Mouse (Mus musculus) ovary, postnatal 36 days (tissue): ENCODE data around the gene Ptpn3.

Experiments
- DNase-seq: peaks from one replicate; pipeline ENCODE4 v3.0.0; 2022; ENCODE audit warnings: low spot score, mixed read lengths

Ptpn3 gene

GRCm38 (mm10) chr4:57301410-57302313 lies at the start of gene Ptpn3:
TSS of gene Ptpn3 (minus strand) at chr4:57301837.
- DNase-seq = peak; percentile 87

GRCm38 (mm10) chr4:57350541-57350940 lies 48.9 kb upstream of the Ptpn3 start:
- no peak for DNase-seq

- no peak for DNase-seq
Measured at GRCm38 (mm10) chr4:57343996-57344395, 42.4 kb upstream of the Ptpn3 start.

- DNase-seq = no peak
Measured at GRCm38 (mm10) chr4:57338923-57339322, 37.3 kb upstream of the Ptpn3 start.

GRCm38 (mm10) chr4:57338061-57338460 lies 36.4 kb upstream of the Ptpn3 start:
- no peak for DNase-seq

GRCm38 (mm10) chr4:57335000-57335666 lies 33.5 kb upstream of the Ptpn3 start:
- DNase-seq = no peak

- DNase-seq = no peak
Measured at GRCm38 (mm10) chr4:57333926-57334548, 32.4 kb upstream of the Ptpn3 start.

GRCm38 (mm10) chr4:57332511-57332910 lies 30.9 kb upstream of the Ptpn3 start:
- peak; percentile 39 for DNase-seq

- DNase-seq = peak; percentile 32
Measured at GRCm38 (mm10) chr4:57320606-57321327, 19.1 kb upstream of the Ptpn3 start.

- peak; percentile 37 for DNase-seq
Measured at GRCm38 (mm10) chr4:57318525-57319212, 17.0 kb upstream of the Ptpn3 start.

- no peak for DNase-seq
Measured at GRCm38 (mm10) chr4:57312256-57313166, 10.9 kb upstream of the Ptpn3 start.

GRCm38 (mm10) chr4:57311750-57312149 lies 10.1 kb upstream of the Ptpn3 start:
- DNase-seq = no peak

GRCm38 (mm10) chr4:57308214-57309000 lies 6.8 kb upstream of the Ptpn3 start:
- no peak for DNase-seq

- no peak for DNase-seq
Measured at GRCm38 (mm10) chr4:57307747-57308146, 6.1 kb upstream of the Ptpn3 start.

GRCm38 (mm10) chr4:57306260-57306659 lies 4.6 kb upstream of the Ptpn3 start:
- no peak for DNase-seq

- DNase-seq = no peak
Measured at GRCm38 (mm10) chr4:57305644-57306043, 4.0 kb upstream of the Ptpn3 start.

GRCm38 (mm10) chr4:57300469-57301409 lies 898 bp downstream of the Ptpn3 start:
- no peak for DNase-seq

- DNase-seq = peak; percentile 76
Measured at GRCm38 (mm10) chr4:57299701-57300468, 1.8 kb downstream of the Ptpn3 start.
